Mouse (Mus musculus) heart, embryonic 12.5 days (tissue): Measurements from ENCODE around the gene Jph2. TPM values are rescaled to one million over a fixed set of nuclear protein-coding genes. Genes with fewer than 3 reads are reported as not detected.

ENCODE experiments used
- ATAC-seq: fragments of 200-750 bp; cut with Nextera tagmentation; 2 replicates; pipeline ENCODE4 v1.8.0; 2017; ENCODE audit warnings: moderate TSS enrichment, moderate library complexity; ENCODE audit not compliant: insufficient number of reproducible peaks, low FRiP score
- H3K27ac ChIP-seq: fragments of 300-500 bp; sonication (generic); 2 replicates; pipeline ENCODE4 v1.5.1; 2016; ENCODE audit warnings: mild to moderate bottlenecking, moderate library complexity; ENCODE audit not compliant: poor library complexity, severe bottlenecking
- H3K27me3 ChIP-seq: fragments of 300-500 bp; sonication (generic); replicated peaks from 2 replicates; pipeline ENCODE4 v1.6.1; 2016; ENCODE audit warnings: mild to moderate bottlenecking, moderate library complexity
- H3K36me3 ChIP-seq: fragments of 300-500 bp; sonication (generic); 2 replicates; pipeline ENCODE4 v1.6.1; 2016; ENCODE audit warnings: mild to moderate bottlenecking, moderate library complexity
- H3K4me1 ChIP-seq: fragments of 300-500 bp; sonication (generic); replicated peaks from 2 replicates; pipeline ENCODE4 v1.6.1; 2016; ENCODE audit warnings: mild to moderate bottlenecking
- H3K4me2 ChIP-seq: fragments of 300-500 bp; sonication (generic); 2 replicates; pipeline ENCODE4 v1.6.1; 2016; ENCODE audit warnings: mild to moderate bottlenecking, moderate library complexity
- H3K4me3 ChIP-seq: fragments of 300-500 bp; sonication (generic); 2 replicates; pipeline ENCODE4 v1.5.1; 2016; ENCODE audit warnings: mild to moderate bottlenecking
- H3K9ac ChIP-seq: fragments of 300-500 bp; sonication (generic); 2 replicates; pipeline ENCODE4 v1.6.1; 2016; ENCODE audit warnings: mild to moderate bottlenecking, moderate library complexity
- H3K9me3 ChIP-seq: fragments of 300-500 bp; sonication (generic); replicated peaks from 2 replicates; pipeline ENCODE4 v1.6.1; 2016; ENCODE audit warnings: mild to moderate bottlenecking, moderate library complexity
- WGBS: fragments of 180-500 bp; shearing (Covaris S2); methylation state at CpG from one replicate; pipeline ENCODE4 v1.1.7; 2016; 5-methylcytosine and 5-hydroxymethylcytosine counted together
- polyA plus RNA-seq: library from polyadenylated mRNA; unstranded; fragments of >200 nt; fragmentation: Nextera tagmentation; extraction: Ambion mirVana; gene quantifications from 2 replicates; pipeline ENCODE4 v1.2.1, GENCODE M21; 2016

Jph2 gene
- polyA plus RNA-seq, 1 experiment from 2014 or later = 62.7 TPM

- ATAC-seq = no peak
- Histone ChIP-seq H3K4me2 (peak overlapping the region; percentile 19; the same call in 1 of the 2 replicates), H3K27me3 (peaks cover 6% of the 10 kb centered on the region), H3K27ac (peak overlapping the region; percentile 78), H3K9me3 (no peaks in the 10 kb centered on the region), H3K4me1 (peaks cover 75% of the 10 kb centered on the region), H3K4me3 (no peak overlapping the region), H3K36me3 (peaks cover 30% of the 10 kb centered on the region), H3K9ac (0 out of 2 replicates have a peak overlapping the region, but pooled peaks have one; percentile 31)
- WGBS = 47% methylated on average over 13 of the region's 13 CpGs
Observed at GRCm38 (mm10) chr2:163344976-163345660, 52.7 kb downstream of the Jph2 start.

- Histone ChIP-seq H3K27me3 (peaks cover 19% of the 10 kb centered on the region), H3K4me1 (peaks cover 74% of the 10 kb centered on the region), H3K9me3 (no peaks in the 10 kb centered on the region), H3K9ac (no peak overlapping the region), H3K4me3 (no peak overlapping the region), H3K36me3 (peaks cover 43% of the 10 kb centered on the region), H3K27ac (0 out of 2 replicates have a peak overlapping the region, but pooled peaks have one; percentile 17), H3K4me2 (no peak overlapping the region)
- ATAC-seq = no peak
- 88% methylated on average over 4 of the region's 4 CpGs for WGBS
Observed at GRCm38 (mm10) chr2:163343671-163344070, 54.1 kb downstream of the Jph2 start.

DNA sequence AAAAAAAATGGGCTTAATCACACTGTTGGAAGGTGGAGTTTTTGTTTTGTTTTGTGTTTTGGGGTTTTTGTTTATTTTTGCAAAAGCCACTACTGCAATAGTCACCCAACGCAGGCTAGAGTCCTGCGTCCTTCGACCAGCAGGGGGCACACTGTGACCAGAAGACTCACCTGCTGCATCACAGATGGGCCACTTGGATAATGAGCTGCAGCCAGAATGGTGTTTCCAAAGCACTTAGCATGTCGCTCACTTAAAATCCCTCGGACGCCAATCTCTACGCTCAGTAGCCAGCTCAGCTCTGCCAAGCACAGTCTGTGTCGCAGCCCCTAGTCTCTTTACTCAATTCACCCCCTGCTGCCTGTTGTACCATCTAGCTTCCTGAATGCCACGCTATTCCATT lies 57.5 kb downstream of the Jph2 start:
- Histone ChIP-seq H3K9me3 (no peaks in the 10 kb centered on the region), H3K9ac (no peak overlapping the region), H3K4me3 (no peak overlapping the region), H3K27me3 (peaks cover 44% of the 10 kb centered on the region), H3K27ac (peak overlapping the region; percentile 19; the same call in 1 of the 2 replicates), H3K4me2 (no peak overlapping the region), H3K4me1 (peaks cover 45% of the 10 kb centered on the region), H3K36me3 (peaks cover 66% of the 10 kb centered on the region)
- 0 out of 2 replicates have a peak, but pooled peaks have one; percentile 20 for ATAC-seq
- WGBS = 16% methylated on average over 9 of the region's 9 CpGs

DNA sequence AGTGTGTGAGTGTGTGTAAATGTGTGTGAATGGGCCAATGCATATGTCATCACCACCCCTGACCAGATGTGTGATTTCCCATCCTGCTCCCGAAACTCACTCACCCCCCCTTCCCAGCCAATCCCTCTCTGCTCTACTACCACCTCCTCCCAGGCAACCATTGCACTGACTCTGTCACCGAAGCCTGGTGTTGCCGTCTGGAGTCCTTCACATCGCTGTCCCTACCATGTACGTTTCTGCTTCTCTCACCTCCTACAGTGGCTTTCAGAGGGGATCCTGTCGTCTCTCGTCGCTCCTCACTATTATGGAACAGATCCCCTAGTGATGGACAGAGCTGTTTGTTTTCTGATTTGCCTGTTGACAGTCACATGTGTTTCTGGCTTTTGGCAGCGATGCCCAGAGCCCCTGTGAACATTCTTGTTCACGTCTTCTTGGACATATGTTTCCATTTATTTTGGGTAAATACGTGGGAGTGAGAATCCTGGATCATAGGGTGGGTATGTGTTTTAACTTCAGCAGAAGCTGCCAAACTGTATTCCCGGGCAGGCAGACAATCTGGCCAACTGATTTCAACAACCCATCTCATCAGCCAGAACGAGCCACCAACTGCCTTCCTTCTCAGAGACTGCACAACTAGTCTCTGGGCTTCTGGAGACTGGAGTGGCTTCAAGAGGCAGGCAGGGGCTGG lies 65.3 kb downstream of the Jph2 start:
- H3K4me1 ChIP-seq = peaks cover 27% of the 10 kb centered on the region
- H3K36me3 ChIP-seq = peaks cover 33% of the 10 kb centered on the region
- WGBS = 36% methylated on average over 13 of the region's 13 CpGs
- no peak overlapping the region for H3K4me3 ChIP-seq
- no peak overlapping the region for H3K27ac ChIP-seq
- peaks cover 13% of the 10 kb centered on the region for H3K27me3 ChIP-seq
- no peak overlapping the region for H3K4me2 ChIP-seq
- ATAC-seq = no peak
- H3K9me3 ChIP-seq = no peaks in the 10 kb centered on the region
- H3K9ac ChIP-seq = no peak overlapping the region

- Histone ChIP-seq H3K4me1 (peaks cover 26% of the 10 kb centered on the region), H3K9me3 (no peaks in the 10 kb centered on the region), H3K4me2 (no peak overlapping the region), H3K27me3 (peaks cover 3% of the 10 kb centered on the region; the same call in 1 of the 2 replicates), H3K27ac (no peak overlapping the region), H3K4me3 (no peak overlapping the region), H3K36me3 (peaks cover 23% of the 10 kb centered on the region), H3K9ac (no peak overlapping the region)
- ATAC-seq = no peak
- WGBS = 90% methylated on average over 6 of the region's 6 CpGs
Observed at GRCm38 (mm10) chr2:163331423-163331822, 66.4 kb downstream of the Jph2 start.

DNA sequence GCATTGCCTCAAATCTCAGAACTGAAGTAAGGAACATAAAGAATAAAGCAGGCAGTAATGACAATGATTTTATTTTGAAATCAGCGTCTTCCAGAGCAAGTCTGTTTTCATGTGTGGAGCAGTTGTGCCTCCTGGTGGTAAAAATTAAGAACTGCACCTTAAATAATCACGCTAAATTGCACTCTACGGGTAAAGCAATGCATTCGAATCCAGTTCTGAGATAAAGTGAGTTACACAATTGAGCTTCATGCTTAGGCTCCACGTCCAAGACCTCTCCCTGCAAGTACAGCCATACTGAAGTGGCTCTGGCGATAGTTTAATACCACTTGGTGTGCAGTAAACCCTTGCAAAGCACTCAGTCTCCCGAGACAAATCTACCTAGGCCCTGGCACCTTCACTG lies 67.1 kb downstream of the Jph2 start:
- peaks cover 25% of the 10 kb centered on the region for H3K4me1 ChIP-seq
- H3K4me2 ChIP-seq = no peak overlapping the region
- no peak overlapping the region for H3K27ac ChIP-seq
- 25% methylated on average over 7 of the region's 7 CpGs for whole genome bisulfite sequencing
- no peak for ATAC-seq
- H3K9ac ChIP-seq = no peak overlapping the region
- H3K4me3 ChIP-seq = no peak overlapping the region
- H3K36me3 ChIP-seq = peaks cover 16% of the 10 kb centered on the region
- no peaks in the 10 kb centered on the region for H3K27me3 ChIP-seq
- H3K9me3 ChIP-seq = no peaks in the 10 kb centered on the region

- Histone ChIP-seq H3K9me3 (no peaks in the 10 kb centered on the region), H3K27ac (no peak overlapping the region), H3K4me1 (0 out of 2 replicates have a peak, but pooled peaks cover 3% of the 10 kb centered on the region), H3K4me2 (no peak overlapping the region), H3K4me3 (no peak overlapping the region), H3K36me3 (no peaks in the 10 kb centered on the region), H3K27me3 (peaks cover 14% of the 10 kb centered on the region), H3K9ac (no peak overlapping the region)
- no peak for ATAC-seq
- WGBS = 55% methylated on average over 1 of the region's 1 CpGs
Observed at GRCm38 (mm10) chr2:163323163-163323562, 74.6 kb downstream of the Jph2 start.

- Histone ChIP-seq H3K27me3 (peaks cover 14% of the 10 kb centered on the region), H3K9ac (no peak overlapping the region), H3K27ac (no peak overlapping the region), H3K4me3 (no peak overlapping the region), H3K4me1 (no peaks in the 10 kb centered on the region), H3K4me2 (no peak overlapping the region), H3K36me3 (no peaks in the 10 kb centered on the region), H3K9me3 (no peaks in the 10 kb centered on the region)
- 81% methylated on average over 3 of the region's 3 CpGs for WGBS
- ATAC-seq = no peak
Observed at GRCm38 (mm10) chr2:163318777-163319176, 79.0 kb downstream of the Jph2 start.

- Histone ChIP-seq H3K4me2 (no peak overlapping the region), H3K4me1 (no peaks in the 10 kb centered on the region), H3K9ac (no peak overlapping the region), H3K27me3 (peaks cover 8% of the 10 kb centered on the region), H3K27ac (no peak overlapping the region), H3K36me3 (no peaks in the 10 kb centered on the region), H3K9me3 (no peaks in the 10 kb centered on the region), H3K4me3 (no peak overlapping the region)
- no peak for ATAC-seq
- WGBS = 60% methylated on average over 4 of the region's 4 CpGs
Observed at GRCm38 (mm10) chr2:163317281-163317680, 80.5 kb downstream of the Jph2 start.

DNA sequence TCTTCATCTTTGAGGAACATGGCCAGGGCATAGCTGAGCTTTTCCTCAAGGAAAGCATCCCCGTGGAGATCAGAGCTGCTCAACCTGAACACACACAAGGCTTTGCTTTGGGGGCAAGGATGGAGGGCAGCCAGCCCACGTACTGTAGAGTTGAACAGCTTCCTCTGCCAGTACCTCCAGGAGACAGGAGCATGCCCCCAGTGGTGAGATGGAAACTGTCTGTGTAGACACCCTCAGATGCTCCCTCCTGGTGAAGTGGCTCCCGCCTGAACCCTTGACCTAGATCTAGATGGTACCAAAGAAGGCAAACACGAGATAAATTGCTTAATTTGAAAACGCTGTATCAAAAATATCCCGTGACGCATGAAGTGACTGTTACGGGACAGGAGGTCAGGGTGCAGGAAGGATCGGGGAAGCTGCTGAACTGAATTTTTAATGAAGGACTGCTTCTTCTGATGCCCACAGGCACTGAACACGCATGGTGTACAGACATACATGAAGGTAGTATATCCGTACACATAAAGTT lies 87.6 kb downstream of the Jph2 start:
- Histone ChIP-seq H3K36me3 (no peaks in the 10 kb centered on the region), H3K4me3 (no peak overlapping the region), H3K4me2 (no peak overlapping the region), H3K9me3 (no peaks in the 10 kb centered on the region), H3K27ac (no peak overlapping the region), H3K4me1 (peaks cover 5% of the 10 kb centered on the region), H3K27me3 (no peaks in the 10 kb centered on the region), H3K9ac (no peak overlapping the region)
- WGBS = 72% methylated on average over 11 of the region's 11 CpGs
- no peak for ATAC-seq

GRCm38 (mm10) chr2:163309376-163309775 lies 88.4 kb downstream of the Jph2 start:
- 87% methylated on average over 17 of the region's 17 CpGs for WGBS
- H3K9ac ChIP-seq = no peak overlapping the region
- no peak overlapping the region for H3K27ac ChIP-seq
- H3K4me3 ChIP-seq = no peak overlapping the region
- no peaks in the 10 kb centered on the region for H3K27me3 ChIP-seq
- no peaks in the 10 kb centered on the region for H3K9me3 ChIP-seq
- peaks cover 5% of the 10 kb centered on the region for H3K4me1 ChIP-seq
- H3K4me2 ChIP-seq = no peak overlapping the region
- no peak for ATAC-seq
- H3K36me3 ChIP-seq = no peaks in the 10 kb centered on the region
